Mouse (Mus musculus): ENCODE results near the gene Sephs1. TPM values are rescaled to one million over a fixed set of nuclear protein-coding genes. Genes with fewer than 3 reads are reported as not detected.

Gene Sephs1
- polyA plus RNA-seq, 1 experiment from 2014 or later: 57.1 TPM

GRCm38 (mm10) chr2:4909909-4910308 is 28.5 kb downstream of the Sephs1 start:
- H3K27ac ChIP-seq (replicated peaks): no peak overlapping the region
- no peaks in the 10 kb centered on the region for H3K4me1 ChIP-seq (replicated peaks)
- H3K36me3 ChIP-seq: peaks cover 35% of the 10 kb centered on the region
- H3K4me2 ChIP-seq: no peak overlapping the region
- ATAC-seq (ENCODE audit: low FRiP score, low read depth): no peak
- no peak overlapping the region for H3K4me3 ChIP-seq
- 73% methylated on average over 6 of the region's 6 CpGs for WGBS
- no peaks in the 10 kb centered on the region for H3K27me3 ChIP-seq
- no peak overlapping the region for H3K9ac ChIP-seq
- no peaks in the 10 kb centered on the region for H3K9me3 ChIP-seq

- Histone ChIP-seq H3K36me3 (peaks cover 31% of the 10 kb centered on the region), H3K4me2 (no peak overlapping the region), H3K9me3 (no peaks in the 10 kb centered on the region), H3K9ac (no peak overlapping the region), H3K4me3 (no peak overlapping the region), H3K4me1 (replicated peaks) (no peaks in the 10 kb centered on the region), H3K27me3 (no peaks in the 10 kb centered on the region), H3K27ac (replicated peaks) (no peak overlapping the region)
- WGBS: 82% methylated on average over 4 of the region's 4 CpGs
- ATAC-seq (ENCODE audit: low FRiP score, low read depth): no peak
Observed at GRCm38 (mm10) chr2:4910521-4910920, 29.2 kb downstream of the Sephs1 start.

GRCm38 (mm10) chr2:4913949-4914348 is 32.6 kb downstream of the Sephs1 start:
- WGBS: 58% methylated on average over 7 of the region's 7 CpGs
- H3K27ac ChIP-seq (replicated peaks): no peak overlapping the region
- ATAC-seq (ENCODE audit: low FRiP score, low read depth): no peak

GRCm38 (mm10) chr2:4916037-4916436 is 34.7 kb downstream of the Sephs1 start:
- H3K9ac ChIP-seq: no peak overlapping the region
- no peak for ATAC-seq (ENCODE audit: low FRiP score, low read depth)
- H3K27ac ChIP-seq (replicated peaks): no peak overlapping the region
- H3K4me1 ChIP-seq (replicated peaks): peaks cover 14% of the 10 kb centered on the region
- H3K27me3 ChIP-seq: no peaks in the 10 kb centered on the region
- H3K9me3 ChIP-seq: no peaks in the 10 kb centered on the region
- no peak overlapping the region for H3K4me3 ChIP-seq
- H3K4me2 ChIP-seq: no peak overlapping the region
- 78% methylated on average over 6 of the region's 6 CpGs for WGBS
- no peaks in the 10 kb centered on the region for H3K36me3 ChIP-seq

More at GRCm38 (mm10) chr2:4913949-4914348, 32.6 kb downstream of the Sephs1 start:
- Histone ChIP-seq H3K4me3 (no peak overlapping the region), H3K27me3 (no peaks in the 10 kb centered on the region), H3K4me1 (replicated peaks) (peaks cover 8% of the 10 kb centered on the region), H3K9ac (no peak overlapping the region), H3K4me2 (no peak overlapping the region), H3K36me3 (no peaks in the 10 kb centered on the region; the same call in 1 of the 2 replicates), H3K9me3 (no peaks in the 10 kb centered on the region)

GRCm38 (mm10) chr2:4917326-4918021 is 36.1 kb downstream of the Sephs1 start:
- no peaks in the 10 kb centered on the region for H3K9me3 ChIP-seq
- no peak overlapping the region for H3K4me3 ChIP-seq
- no peak overlapping the region for H3K27ac ChIP-seq (replicated peaks)
- WGBS: 22% methylated on average over 8 of the region's 8 CpGs
- no peaks in the 10 kb centered on the region for H3K36me3 ChIP-seq
- no peak overlapping the region for H3K9ac ChIP-seq
- H3K4me1 ChIP-seq (replicated peaks): peaks cover 14% of the 10 kb centered on the region
- peak overlapping the region; percentile 37 for H3K4me2 ChIP-seq
- ATAC-seq (ENCODE audit: low FRiP score, low read depth): no peak
- H3K27me3 ChIP-seq: no peaks in the 10 kb centered on the region

GRCm38 (mm10) chr2:4918860-4919739 is 37.7 kb downstream of the Sephs1 start, which contains the start of gene Phyh:
Gene Phyh, plus strand, starts transcription at chr2:4919019.
- H3K9me3 ChIP-seq: no peaks in the 10 kb centered on the region
- H3K36me3 ChIP-seq: no peaks in the 10 kb centered on the region
- peak within 1 kb of the TSS; percentile 53 for H3K4me3 ChIP-seq
- peaks cover 14% of the 10 kb centered on the region for H3K4me1 ChIP-seq (replicated peaks)
- no peaks in the 10 kb centered on the region for H3K27me3 ChIP-seq
- H3K27ac ChIP-seq (replicated peaks): peak within 1 kb of the TSS; percentile 81
- H3K4me2 ChIP-seq: peak within 1 kb of the TSS; percentile 78
- peak; percentile 93 for ATAC-seq (ENCODE audit: low FRiP score, low read depth)
- WGBS: 8% methylated on average over 35 of the region's 35 CpGs
- peak within 1 kb of the TSS; percentile 69 for H3K9ac ChIP-seq

GRCm38 (mm10) chr2:4921019-4921418 is 39.7 kb downstream of the Sephs1 start:
- H3K9me3 ChIP-seq: no peaks in the 10 kb centered on the region
- WGBS: 65% methylated on average over 5 of the region's 5 CpGs
- no peak overlapping the region for H3K4me3 ChIP-seq
- no peak overlapping the region for H3K4me2 ChIP-seq
- peaks cover 14% of the 10 kb centered on the region for H3K4me1 ChIP-seq (replicated peaks)
- no peak for ATAC-seq (ENCODE audit: low FRiP score, low read depth)
- no peak overlapping the region for H3K27ac ChIP-seq (replicated peaks)
- H3K9ac ChIP-seq: no peak overlapping the region
- no peaks in the 10 kb centered on the region for H3K27me3 ChIP-seq
- H3K36me3 ChIP-seq: no peaks in the 10 kb centered on the region; the same call in 1 of the 2 replicates

- WGBS: 79% methylated on average over 7 of the region's 7 CpGs
- ATAC-seq (ENCODE audit: low FRiP score, low read depth): no peak
- no peak overlapping the region for H3K27ac ChIP-seq (replicated peaks)
- H3K4me3 ChIP-seq: no peak overlapping the region
- H3K36me3 ChIP-seq: peaks cover under 1% of the 10 kb centered on the region
- peaks cover 9% of the 10 kb centered on the region for H3K4me1 ChIP-seq (replicated peaks)
- no peak overlapping the region for H3K4me2 ChIP-seq
- H3K9ac ChIP-seq: no peak overlapping the region
- no peaks in the 10 kb centered on the region for H3K27me3 ChIP-seq
- H3K9me3 ChIP-seq: no peaks in the 10 kb centered on the region
Observed at GRCm38 (mm10) chr2:4922476-4923164, 41.3 kb downstream of the Sephs1 start.

GRCm38 (mm10) chr2:4927391-4927790 is 46.0 kb downstream of the Sephs1 start:
- Histone ChIP-seq H3K9me3 (no peaks in the 10 kb centered on the region), H3K9ac (no peak overlapping the region), H3K27ac (replicated peaks) (no peak overlapping the region), H3K4me2 (no peak overlapping the region), H3K4me1 (replicated peaks) (no peaks in the 10 kb centered on the region), H3K4me3 (no peak overlapping the region), H3K27me3 (no peaks in the 10 kb centered on the region), H3K36me3 (peaks cover 36% of the 10 kb centered on the region)
- whole genome bisulfite sequencing: 92% methylated on average over 3 of the region's 3 CpGs
- no peak for ATAC-seq (ENCODE audit: low FRiP score, low read depth)

GRCm38 (mm10) chr2:4929230-4929629 is 47.9 kb downstream of the Sephs1 start:
- Histone ChIP-seq H3K9ac (no peak overlapping the region), H3K4me2 (no peak overlapping the region), H3K4me3 (no peak overlapping the region), H3K4me1 (replicated peaks) (no peaks in the 10 kb centered on the region), H3K9me3 (no peaks in the 10 kb centered on the region), H3K27ac (replicated peaks) (no peak overlapping the region), H3K36me3 (peaks cover 39% of the 10 kb centered on the region), H3K27me3 (no peaks in the 10 kb centered on the region)
- WGBS: 90% methylated on average over 2 of the region's 2 CpGs
- no peak for ATAC-seq (ENCODE audit: low FRiP score, low read depth)

GRCm38 (mm10) chr2:4934516-4934915 is 53.2 kb downstream of the Sephs1 start:
- ATAC-seq (ENCODE audit: low FRiP score, low read depth): no peak
- Histone ChIP-seq H3K9ac (no peak overlapping the region), H3K4me3 (no peak overlapping the region), H3K9me3 (no peaks in the 10 kb centered on the region), H3K4me2 (no peak overlapping the region), H3K4me1 (replicated peaks) (no peaks in the 10 kb centered on the region), H3K27ac (replicated peaks) (no peak overlapping the region), H3K36me3 (peaks cover 41% of the 10 kb centered on the region), H3K27me3 (no peaks in the 10 kb centered on the region)
- WGBS: 96% methylated on average over 9 of the region's 9 CpGs

GRCm38 (mm10) chr2:4937931-4938330 is 56.6 kb downstream of the Sephs1 start:
- H3K27ac ChIP-seq (replicated peaks): no peak overlapping the region
- H3K9ac ChIP-seq: no peak overlapping the region
- H3K4me1 ChIP-seq (replicated peaks): no peaks in the 10 kb centered on the region
- H3K9me3 ChIP-seq: no peaks in the 10 kb centered on the region
- peaks cover 28% of the 10 kb centered on the region for H3K36me3 ChIP-seq
- no peak for ATAC-seq (ENCODE audit: low FRiP score, low read depth)
- no peak overlapping the region for H3K4me3 ChIP-seq
- H3K27me3 ChIP-seq: no peaks in the 10 kb centered on the region
- no peak overlapping the region for H3K4me2 ChIP-seq
- 91% methylated on average over 7 of the region's 7 CpGs for WGBS
